Mouse (Mus musculus) liver, postnatal 0 days (tissue): ENCODE data around the gene Gm9887.

Experiments used
- CTCF ChIP-seq: sonication (generic); IDR thresholded peaks from 2 replicates; pipeline ENCODE4 v1.5.1; 2016; ENCODE audit warnings: antibody characterized with exemption, low read depth
- EP300 ChIP-seq: IDR thresholded peaks from 2 replicates; pipeline ENCODE4 v1.6.1; 2016; ENCODE audit warnings: antibody characterized with exemption, low read depth, mild to moderate bottlenecking

GRCm38 (mm10) chr12:69417701-69418291 is 45.5 kb upstream of the Gm9887 start:
- TF ChIP-seq CTCF (no peak), EP300 (no peak)
